15 mouse cellular contexts compared by ENCODE assay signal in genomic region chr12:35429473-35429872, GRCm38 (mm10).
DNase-seq lines count a peak whose midpoint lies in the region.
"Had no signal": no experiment of that assay in that cellular context is flagged by ENCODE, and none has a peak within 500 bp of the region (broad histone marks: within the 10 kb centered on the region; RNA-seq: fewer than 3 reads in every experiment).

No protein-coding gene starts in this region.

- intact Hi-C loops in left cerebral cortex, postnatal 4 days (cut with DNase I), result no loop called here

- DNase-seq in frontal cortex, adult 2 months (ENCODE audit: extremely low spot score in 1 of 2, low spot score in 1 of 2), result peak; percentile 14 to 55
- DNase-seq in frontal cortex, postnatal 25 days (ENCODE audit: low spot score in 2 of 2), result no peak
- peak; percentile 3 to 40 for DNase-seq in left cerebral cortex, adult 18-20 months (ENCODE audit: low spot score in 2 of 2)
- no peak for DNase-seq in left cerebral cortex, postnatal 4 days
- DNase-seq in brain, adult 2 months (ENCODE audit: low read depth, low spot score), result peak; percentile 61
- peak; percentile 55 for DNase-seq in telencephalon, adult 2 months (ENCODE audit: low read depth, low spot score)
- no peak for DNase-seq in testis, postnatal 10 days (ENCODE audit: low spot score)
- DNase-seq: adrenal gland, postnatal 14 days; cerebellum, adult 18-20 months; cerebellum, adult 9-11 months; cerebellum, postnatal 36 days; forebrain, postnatal 0 days; gastrocnemius, postnatal 36 days; heart, adult 18-20 months; heart, postnatal 14 days had no signal

Comparison
In these comparisons a context has a peak if more than half of its experiments do, and no peak if none do; other contexts are left out.
1. DNase-seq: peak in frontal cortex, adult 2 months (2 of 2), left cerebral cortex, adult 18-20 months (2 of 2), brain, adult 2 months (single experiment) and telencephalon, adult 2 months (single experiment); none in frontal cortex, postnatal 25 days (0 of 2), left cerebral cortex, postnatal 4 days (single experiment) and testis, postnatal 10 days (single experiment).